Mouse (Mus musculus): ENCODE measurements at regions not wholly inside any gene's neighbourhood (a gene's known extent, or its start where the extent isn't known, plus 50 kb on each side); places are given as distances from the start of the nearest gene placed in this dataset.
A peak's percentile ranks its signal among the peaks of the same experiment; 100 is the strongest.

DNA sequence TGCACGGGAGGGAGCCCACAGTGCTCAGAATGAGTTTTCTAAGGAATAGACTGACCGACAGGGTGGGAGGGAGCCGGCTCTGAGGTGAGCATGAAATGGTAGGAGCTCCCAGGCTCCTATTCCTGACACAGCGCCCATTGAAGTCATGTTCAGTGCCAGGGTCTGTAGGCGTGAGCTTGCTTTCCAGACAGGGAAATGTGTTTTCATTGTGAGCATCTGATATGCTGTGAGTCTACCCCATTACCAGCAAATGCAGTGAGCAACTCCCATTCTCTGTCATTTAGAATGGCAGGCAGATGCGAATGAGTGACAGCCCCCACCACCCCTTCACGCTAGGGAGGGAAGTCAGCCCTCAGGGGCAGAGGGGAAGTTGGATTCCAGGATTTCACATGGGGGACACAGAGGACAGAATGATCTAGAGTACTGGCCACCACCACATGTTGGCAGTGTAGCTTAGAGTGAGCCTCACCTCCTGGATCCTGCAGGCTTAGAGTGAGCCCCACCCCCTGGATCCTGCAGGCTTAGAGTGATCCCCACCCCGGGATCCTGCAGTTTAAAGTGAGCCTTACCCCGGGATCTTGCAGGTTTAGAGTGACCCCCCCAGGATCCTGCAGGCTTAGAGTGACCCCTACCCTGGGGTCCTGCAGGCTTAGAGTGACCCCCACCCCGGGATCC, 283.2 kb upstream of the Eef2kmt start:
- DNase-seq (ENCODE audit: low read depth, low spot score), result no peak

DNA sequence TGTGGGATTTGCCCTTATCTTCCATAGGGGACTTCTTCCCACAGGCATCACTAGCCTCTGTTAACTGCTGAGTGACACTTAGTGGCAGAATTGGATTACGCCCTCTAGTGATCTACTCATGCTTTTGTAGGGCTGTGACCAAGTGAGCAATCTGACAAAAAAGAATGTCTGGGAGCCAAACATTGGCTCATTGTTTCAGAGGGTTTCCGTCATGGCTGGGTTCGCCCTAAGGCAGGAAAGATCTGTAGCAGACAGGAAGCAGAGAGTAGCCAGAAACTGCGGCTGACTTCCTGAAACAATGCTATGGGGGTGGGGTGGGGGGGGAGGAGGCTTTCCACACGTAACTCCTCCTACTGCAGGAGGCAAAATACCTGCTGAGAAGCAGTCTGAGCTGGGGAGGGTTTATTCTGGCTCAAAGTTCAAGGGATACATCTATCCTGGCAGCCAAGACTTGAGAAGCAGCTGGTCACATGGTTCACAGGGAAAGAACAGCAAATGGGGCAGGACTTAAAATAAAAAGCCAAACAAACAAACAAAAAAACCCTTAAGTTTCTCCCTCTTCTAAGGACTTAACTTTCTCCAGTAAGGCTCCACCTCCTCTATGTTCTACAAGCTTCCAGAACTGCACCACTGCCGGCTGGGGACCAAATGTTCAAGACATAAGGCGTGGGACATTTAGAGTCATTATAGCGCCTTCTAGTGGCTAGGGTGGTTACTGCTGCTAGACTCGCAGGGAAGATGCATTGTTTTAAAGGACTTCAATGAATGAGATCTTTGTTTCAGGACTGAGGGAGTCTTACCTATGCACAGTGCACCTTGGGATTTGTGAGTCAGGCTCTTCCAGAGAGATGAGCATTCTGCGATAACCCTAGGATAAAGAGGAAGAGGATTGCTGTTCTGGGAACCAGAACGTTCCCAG, 281.8 kb upstream of the Eef2kmt start:
- peak; percentile 40 for DNase-seq (ENCODE audit: low read depth, low spot score)

- no peak for DNase-seq (ENCODE audit: low read depth, low spot score)
These were observed 280.8 kb upstream of the Eef2kmt start for GRCm38 (mm10) chr16:5536515-5536972.

DNA sequence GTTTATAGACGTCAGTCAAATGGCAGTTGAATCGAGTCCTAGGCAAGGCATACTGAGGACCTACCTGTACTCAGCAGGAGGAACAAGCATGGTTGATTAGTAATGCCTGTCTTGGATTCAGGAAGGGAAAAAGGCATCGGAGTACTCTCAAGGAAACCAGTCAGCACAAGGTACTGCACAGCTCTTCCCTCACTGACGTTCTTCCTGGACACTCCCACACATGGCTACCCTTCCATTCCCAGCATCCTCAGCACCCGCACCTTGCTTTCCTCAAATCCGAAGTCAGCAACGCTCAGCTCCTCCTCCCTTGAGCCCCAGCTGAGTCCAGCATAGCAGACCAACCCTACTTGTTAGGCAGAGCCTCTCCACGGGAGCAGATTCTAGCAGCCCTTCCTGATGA, 279.6 kb upstream of the Eef2kmt start:
- DNase-seq (ENCODE audit: low read depth, low spot score), result no peak

DNA sequence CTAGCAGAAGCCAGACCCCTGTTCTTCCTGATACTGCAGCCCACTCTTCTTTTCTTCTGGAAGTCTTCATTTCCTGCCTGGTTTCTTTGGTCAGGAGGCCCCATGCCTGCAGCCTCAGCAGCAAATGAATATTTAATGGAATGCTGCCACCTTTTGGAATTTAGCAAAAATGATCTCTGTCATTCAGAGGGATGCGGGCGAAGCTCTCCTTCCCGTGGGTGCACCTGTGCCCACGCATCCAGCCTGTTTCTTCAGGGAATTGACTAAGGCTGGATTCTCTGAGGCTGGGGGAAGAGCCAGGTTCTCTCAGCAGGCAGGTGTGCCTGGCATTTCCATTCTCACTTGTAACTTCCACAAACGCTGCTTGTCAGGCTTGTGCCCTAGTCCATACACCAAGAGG, 279.1 kb upstream of the Eef2kmt start:
- no peak for DNase-seq (ENCODE audit: low read depth, low spot score)

DNA sequence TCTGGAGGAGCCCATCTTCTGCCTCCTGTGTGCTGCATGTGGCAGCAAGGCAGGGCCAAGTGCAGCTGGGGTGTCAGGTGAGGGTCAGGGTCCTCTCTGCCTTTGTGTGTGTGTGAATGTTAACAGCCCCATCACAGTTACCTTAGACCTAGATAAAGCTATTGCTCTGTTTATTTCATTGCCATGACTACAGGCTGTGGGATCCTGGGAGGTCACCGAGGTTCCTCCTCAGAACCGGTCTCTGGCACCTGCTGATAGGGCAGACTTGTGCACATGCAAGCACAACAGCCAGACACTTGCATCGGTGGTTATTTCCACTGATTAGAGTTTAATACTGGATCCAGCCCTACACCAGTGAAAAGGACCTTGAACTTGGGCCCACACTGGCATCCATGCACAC, 278.6 kb upstream of the Eef2kmt start:
- no peak for DNase-seq (ENCODE audit: low read depth, low spot score)

DNA sequence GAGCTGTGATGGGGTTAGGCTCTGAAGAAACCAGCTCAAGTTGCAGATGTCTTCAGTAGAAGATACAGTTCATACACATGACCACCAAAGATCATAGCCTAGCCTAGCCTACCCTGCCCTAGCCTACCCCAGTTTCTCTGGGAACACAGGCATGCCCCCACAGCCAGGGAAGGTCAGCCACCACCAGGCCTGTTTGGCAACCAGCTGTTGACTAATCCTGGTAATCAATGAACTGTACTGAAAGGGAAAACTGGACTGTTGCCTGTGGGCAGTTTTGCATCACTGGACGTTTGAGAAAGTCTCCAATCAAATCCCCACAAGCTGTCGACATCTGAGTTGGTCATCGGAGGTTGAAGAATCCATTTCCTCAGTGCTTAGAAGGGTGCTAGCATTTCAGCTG, 276.5 kb upstream of the Eef2kmt start:
- no peak for DNase-seq (ENCODE audit: low read depth, low spot score)

DNA sequence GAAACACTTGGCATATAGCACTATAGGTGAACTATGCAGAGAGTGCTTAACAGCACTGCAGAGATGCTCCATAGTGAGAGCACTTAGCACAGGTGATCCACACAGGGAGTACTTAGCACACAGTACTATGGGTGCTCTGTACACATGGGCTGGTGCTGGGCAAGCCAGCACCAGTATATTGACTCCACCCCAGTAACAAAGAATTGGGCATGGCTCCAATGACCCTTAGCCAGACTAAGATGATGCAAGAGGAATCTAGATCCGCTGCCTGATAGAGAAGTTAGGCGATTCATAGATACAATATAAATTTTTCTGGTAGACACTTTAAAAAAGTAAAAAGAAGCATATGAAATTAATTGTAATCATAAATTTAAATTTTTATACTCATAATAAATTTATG, 274.0 kb upstream of the Eef2kmt start:
- DNase-seq (ENCODE audit: low read depth, low spot score), result no peak

DNA sequence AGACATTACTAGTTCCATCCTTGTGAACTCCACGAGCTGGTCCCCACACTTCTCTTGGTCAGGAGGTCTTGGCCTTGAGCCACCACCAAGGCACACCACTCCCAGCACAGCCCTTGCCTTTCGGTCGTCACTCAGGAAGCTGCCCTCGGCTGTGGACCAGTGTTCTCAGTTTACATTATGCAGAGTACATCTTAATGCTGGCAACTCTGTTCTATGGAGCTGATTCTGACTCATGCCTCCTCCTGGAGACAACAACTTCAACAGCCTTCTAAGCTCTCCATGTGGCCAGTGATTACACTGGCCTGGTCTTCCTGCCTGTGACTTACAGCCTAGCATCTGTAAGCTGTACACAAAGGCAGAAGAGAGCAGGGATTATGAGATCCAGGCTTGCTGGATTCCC, 272.2 kb upstream of the Eef2kmt start:
- no peak for DNase-seq (ENCODE audit: low read depth, low spot score)

- no peak for DNase-seq (ENCODE audit: low read depth, low spot score)
These were observed 268.6 kb upstream of the Eef2kmt start for GRCm38 (mm10) chr16:5524375-5524774.

DNA sequence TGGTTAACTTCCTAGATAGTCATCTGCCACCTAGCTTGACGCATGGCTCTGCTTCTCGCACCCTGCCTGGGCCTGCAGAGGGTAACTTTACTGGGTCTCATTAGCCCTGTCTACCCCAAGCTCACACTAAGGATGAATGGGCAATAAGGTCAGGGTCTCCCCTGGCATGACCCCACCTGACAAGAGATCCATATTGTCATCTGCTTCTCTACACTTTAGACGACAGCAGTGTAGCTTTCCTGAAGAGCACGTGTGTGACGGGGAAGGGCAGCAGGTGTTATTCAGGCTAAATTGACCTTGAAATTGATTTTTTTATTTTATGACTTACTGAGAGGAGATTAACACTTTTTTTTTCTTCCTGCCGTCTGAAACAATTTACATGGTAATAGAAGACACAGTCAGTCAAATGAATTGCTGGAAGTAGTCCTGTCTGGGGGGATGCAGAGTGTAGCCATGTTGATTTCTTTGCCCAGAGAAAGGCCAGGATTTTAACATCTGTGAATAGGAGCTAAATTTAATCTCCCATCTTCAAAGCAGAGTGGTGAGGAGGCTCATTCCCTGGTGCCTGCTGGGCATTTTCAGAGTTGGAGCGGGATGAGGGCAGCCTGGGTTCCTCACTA, 267.7 kb upstream of the Eef2kmt start:
- no peak for DNase-seq (ENCODE audit: low read depth, low spot score)

DNA sequence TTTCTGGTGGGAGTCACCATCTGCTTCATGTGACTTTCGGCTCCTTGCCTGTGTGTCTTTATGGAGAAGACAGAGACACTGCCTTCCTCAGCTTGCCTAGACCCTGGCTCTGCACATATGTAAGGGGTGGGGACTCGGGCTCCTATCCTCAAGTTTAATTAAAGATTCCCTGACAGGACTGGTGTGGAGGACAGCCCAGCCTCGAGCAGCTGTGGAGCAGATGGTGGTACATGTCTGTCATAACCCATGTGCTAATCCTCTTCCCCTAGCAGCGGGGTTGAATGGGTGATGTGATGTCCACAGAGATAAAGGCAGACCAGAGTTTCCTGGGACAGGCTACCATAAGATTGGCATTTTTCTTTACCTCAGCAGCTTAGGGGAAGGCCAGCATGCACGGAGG, 262.0 kb upstream of the Eef2kmt start:
- DNase-seq (ENCODE audit: low read depth, low spot score), result no peak

- DNase-seq (ENCODE audit: low read depth, low spot score), result no peak
These were observed 260.1 kb upstream of the Eef2kmt start for GRCm38 (mm10) chr16:5515867-5516266.

DNA sequence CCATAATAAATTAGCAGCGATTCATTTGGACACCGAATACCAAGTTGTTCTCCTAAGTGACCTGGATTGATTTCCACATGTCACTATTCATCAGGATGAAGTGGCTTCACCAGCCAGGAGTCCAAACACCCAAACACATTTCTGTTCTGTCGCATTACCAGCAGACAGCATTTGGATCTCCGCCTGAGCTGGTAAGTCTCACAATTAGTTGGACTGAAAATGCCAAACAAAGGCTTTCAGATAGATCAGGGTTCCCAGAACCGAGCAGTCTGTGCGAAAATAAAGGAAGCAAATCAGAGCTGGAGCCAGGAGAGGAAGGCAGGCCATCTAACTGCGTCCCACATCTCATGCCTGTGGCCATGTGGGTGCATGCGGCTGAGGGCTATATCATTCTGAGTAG, 251.5 kb upstream of the Eef2kmt start:
- no peak for DNase-seq (ENCODE audit: low read depth, low spot score)

GRCm38 (mm10) chr16:5501961-5502360, 246.2 kb upstream of the Eef2kmt start:
- no peak for DNase-seq (ENCODE audit: low read depth, low spot score)

DNA sequence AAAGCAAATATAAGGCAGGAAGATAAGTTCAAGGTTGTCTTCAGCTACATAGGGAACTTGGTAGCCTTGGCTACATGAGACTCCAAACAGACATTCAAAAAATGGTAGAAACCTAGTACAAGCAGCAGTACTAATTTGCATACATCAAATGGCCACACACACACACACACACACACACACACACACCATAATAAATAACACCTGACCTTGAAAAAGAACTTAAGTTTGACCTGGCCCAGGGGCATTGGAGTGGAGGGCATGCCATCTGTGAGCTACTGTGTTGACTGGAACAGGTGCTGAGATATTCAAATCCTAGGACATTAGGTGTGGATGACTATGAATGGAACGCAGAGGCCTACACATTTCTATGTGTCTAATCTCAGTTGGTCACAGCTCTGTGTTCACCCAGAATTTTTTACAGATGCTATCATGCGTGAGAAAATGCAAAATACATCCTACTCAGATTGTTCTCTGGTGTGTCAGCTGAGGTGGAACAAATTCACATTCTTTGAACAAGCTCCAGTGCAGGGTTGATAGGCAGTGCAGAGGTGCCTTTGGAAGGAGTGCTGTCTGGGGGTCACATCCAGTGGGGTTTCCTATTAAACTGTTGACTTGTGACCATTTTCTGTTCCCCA, 240.4 kb upstream of the Eef2kmt start:
- no peak for DNase-seq (ENCODE audit: low read depth, low spot score)

DNA sequence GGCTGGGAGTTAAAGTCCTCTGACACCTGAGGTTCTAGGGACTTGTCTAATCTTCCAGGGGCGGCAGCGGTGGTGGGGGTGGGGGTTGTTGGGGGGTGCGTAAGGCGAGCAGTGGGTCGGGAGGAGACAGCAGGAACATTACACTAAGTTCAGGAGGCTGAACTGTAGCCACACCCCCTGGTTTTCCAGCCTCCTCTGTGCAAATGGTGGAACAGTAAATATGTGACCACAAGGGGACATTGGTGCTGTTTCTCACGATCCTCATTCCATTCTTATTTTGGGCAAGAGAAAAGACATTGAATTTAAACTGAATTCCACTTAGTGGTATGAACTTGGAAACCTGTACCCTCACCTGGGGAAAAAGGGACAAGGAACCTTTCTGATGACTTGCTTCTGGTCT, 237.6 kb upstream of the Eef2kmt start:
- no peak for DNase-seq (ENCODE audit: low read depth, low spot score)

- DNase-seq (ENCODE audit: low read depth, low spot score), result no peak
These were observed 231.5 kb upstream of the Eef2kmt start for GRCm38 (mm10) chr16:5487259-5487658.

DNA sequence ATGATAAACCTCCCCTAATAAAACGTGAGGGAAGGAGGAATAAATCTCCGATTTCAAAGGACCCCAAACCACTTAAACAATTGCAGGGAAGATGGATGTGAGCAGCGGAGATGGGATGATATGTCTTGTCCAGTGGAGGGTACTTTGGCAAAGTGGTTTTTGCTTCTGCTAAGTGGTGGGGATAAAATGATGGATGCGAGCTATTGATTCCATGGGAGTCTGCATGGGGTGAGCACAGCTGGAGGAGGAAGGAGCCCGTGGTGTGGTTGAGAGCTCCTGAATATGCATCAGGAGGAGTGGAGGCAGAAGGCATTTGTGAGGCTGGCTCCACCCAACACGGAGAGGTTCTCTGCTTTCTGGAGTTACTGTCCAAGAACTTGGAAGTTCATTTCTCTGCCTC, 227.6 kb upstream of the Eef2kmt start:
- no peak for DNase-seq (ENCODE audit: low read depth, low spot score)

- DNase-seq (ENCODE audit: low read depth, low spot score), result no peak
These were observed 224.4 kb upstream of the Eef2kmt start for GRCm38 (mm10) chr16:5480148-5480547.

GRCm38 (mm10) chr16:5478970-5479369, 223.2 kb upstream of the Eef2kmt start:
- DNase-seq (ENCODE audit: low read depth, low spot score), result no peak

DNA sequence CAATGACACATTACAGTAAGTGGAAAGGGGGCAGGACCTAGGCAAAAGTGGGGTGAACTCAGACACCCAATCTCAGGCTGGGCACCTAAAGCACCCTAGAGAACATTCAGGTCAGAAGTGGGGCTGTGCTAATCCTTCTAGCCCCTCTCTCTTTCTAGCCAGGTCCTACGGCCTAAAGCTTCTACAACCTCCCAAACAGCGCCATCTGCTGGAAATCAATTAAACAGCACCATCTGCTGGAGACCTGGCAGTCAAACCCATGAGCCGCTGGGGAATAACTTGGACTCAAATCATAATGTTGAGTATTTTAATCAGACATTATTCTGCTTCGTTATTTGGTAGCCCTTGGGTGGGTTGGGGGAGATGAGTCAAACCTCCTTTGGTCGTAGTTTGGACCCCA, 215.5 kb upstream of the Eef2kmt start:
- peak; percentile 81 for DNase-seq (ENCODE audit: low read depth, low spot score)

All from CD4-positive, CD25-positive, alpha-beta regulatory T cell, adult 2 months (primary cell).